Mouse (Mus musculus): ENCODE results near the gene Emx2.

GRCm38 (mm10) chr19:59423685-59424084 lies 34.5 kb upstream of the Emx2 start:
- TF ChIP-seq POLR2A (IDR thresholded peaks at IDR 0.05; ENCODE audit: low read depth, low read length) (no peak), CTCF (conservative IDR thresholded peaks at IDR 0.05; ENCODE audit: insufficient read depth, insufficient read length, low read depth, low read length) (no peak)
